Mouse (Mus musculus): ENCODE measurements at regions not wholly inside any gene's neighbourhood (a gene's known extent, or its start where the extent isn't known, plus 50 kb on each side); places are given as distances from the start of the nearest gene placed in this dataset.

- TF ChIP-seq CTCF (IDR thresholded peaks at IDR 0.05; ENCODE audit: low read depth, low read length) (no peak), POLR2A (IDR thresholded peaks at IDR 0.05; ENCODE audit: borderline replicate concordance, low read depth, low read length) (no peak)
These were observed 85.0 kb upstream of the Nap1l1 start for GRCm38 (mm10) chr10:111387869-111388538.
